ENCODE assay signal across 8 mouse cellular contexts in genomic region chr7:19303770-19304169, GRCm38 (mm10). TPM values are rescaled to one million over a fixed set of nuclear protein-coding genes. Genes with fewer than 3 reads are reported as not detected.
A peak's percentile ranks its signal among the peaks of the same experiment; 100 is the strongest.
DNase-seq lines count a peak whose midpoint lies in the region; ATAC-seq lines count a peak whose summit lies in the region.

No protein-coding gene starts in this region.

- H3K9me3 ChIP-seq in forebrain, embryonic 15.5 days = no peaks in the 10 kb centered on the region

- peak overlapping the region; percentile 41 for H3K4me2 ChIP-seq in forebrain, embryonic 15.5 days (replicated peaks)

- no peaks in the 10 kb centered on the region for H3K36me3 ChIP-seq in forebrain, embryonic 15.5 days

- no peak overlapping the region for H3K27ac ChIP-seq in forebrain, embryonic 15.5 days (replicated peaks)

- WGBS in forebrain, embryonic 15.5 days = 0% methylated on average over 16 of the region's 16 CpGs

- 0 out of 2 replicates have a peak overlapping the region, but pooled peaks have one; percentile 10 for H3K9ac ChIP-seq in forebrain, embryonic 15.5 days (replicated peaks)

- H3K4me3 ChIP-seq in forebrain, embryonic 15.5 days = peak overlapping the region; percentile 25

- H3K27me3 ChIP-seq in forebrain, embryonic 15.5 days = peaks cover 53% of the 10 kb centered on the region

- ATAC-seq in forebrain, embryonic 15.5 days (replicated peaks) = no peak
- ATAC-seq in hematopoietic stem cell, adult 5-6 weeks (replicated peaks in 1 of 2; ENCODE audit: insufficient read depth in 1 of 2, low FRiP score in 2 of 2, low TSS enrichment in 1 of 2, low read depth in 1 of 2, poor library complexity in 2 of 2, severe bottlenecking in 2 of 2) = peak; percentile 1 to 6; a peak in 1 of 4 replicates
- no peak for ATAC-seq in erythroid progenitor cell, adult 5-6 weeks (replicated peaks; ENCODE audit: low FRiP score, poor library complexity, severe bottlenecking)

- peaks cover 44% of the 10 kb centered on the region for H3K4me1 ChIP-seq in forebrain, embryonic 15.5 days

- peak; percentile 78 for DNase-seq in ES-CJ7 (ENCODE audit: low read depth, low spot score)
- DNase-seq in brain, adult 2 months (ENCODE audit: low read depth, low spot score) = peak; percentile 73
- DNase-seq in layer of hippocampus, postnatal 25 days (ENCODE audit: extremely low spot score in 1 of 2, low spot score in 1 of 2) = peak; percentile 74 to 83
- DNase-seq in lung, postnatal 4 days = peak; percentile 74 to 86
- DNase-seq in right cerebral cortex, adult 2 months (ENCODE audit: low spot score in 2 of 2) = peak; percentile 69 to 76

RNA-seq across cellular contexts. Expression of gene Fosb, which starts 6.1 kb away (rescaled TPM):
- 0.11 TPM in 2 replicates for polyA plus RNA-seq in forebrain, embryonic 15.5 days (2015; fragmentation: Nextera tagmentation; extraction: Ambion mirVana)
- total RNA-seq in hematopoietic stem cell, adult 5-6 weeks (2017) = 190 and 280 TPM in 2 replicates
- 1 to 10 TPM; 5.2 to 9.8 TPM for total RNA-seq in layer of hippocampus, postnatal 25 days (2021)
- 6.3 and 7.9 TPM in 2 replicates for total RNA-seq in erythroid progenitor cell, adult 5-6 weeks (2015; ENCODE audit: low replicate concordance)
- total RNA-seq in erythroid progenitor cell, adult 5-6 weeks (2017; ENCODE audit: low replicate concordance) = 1.3 and 3.3 TPM in 2 replicates

RNA-seq across cellular contexts. Expression of gene Rtn2, which starts 21.3 kb away (rescaled TPM):
- 123 and 127 TPM in 2 replicates for polyA plus RNA-seq in forebrain, embryonic 15.5 days (2015; fragmentation: Nextera tagmentation; extraction: Ambion mirVana)
- not detected in 2 replicates for total RNA-seq in hematopoietic stem cell, adult 5-6 weeks (2017)
- total RNA-seq in layer of hippocampus, postnatal 25 days (2021) = 10 to 100 TPM; 85.9 to 96.3 TPM
- total RNA-seq in erythroid progenitor cell, adult 5-6 weeks (2015; ENCODE audit: low replicate concordance) = 4.0 TPM in 1 of 2 replicates, not detected in the other
- total RNA-seq in erythroid progenitor cell, adult 5-6 weeks (2017; ENCODE audit: low replicate concordance) = not detected in 2 replicates

RNA-seq across cellular contexts. Expression of gene Ppm1n, which starts 23.9 kb away (rescaled TPM):
- polyA plus RNA-seq in forebrain, embryonic 15.5 days (2015; fragmentation: Nextera tagmentation; extraction: Ambion mirVana) = 0.19 and 0.31 TPM in 2 replicates
- total RNA-seq in hematopoietic stem cell, adult 5-6 weeks (2017) = 0.25 TPM in 1 of 2 replicates, not detected in the other
- not detected for total RNA-seq in layer of hippocampus, postnatal 25 days (2021)
- not detected in 2 replicates for total RNA-seq in erythroid progenitor cell, adult 5-6 weeks (2015; ENCODE audit: low replicate concordance)
- total RNA-seq in erythroid progenitor cell, adult 5-6 weeks (2017; ENCODE audit: low replicate concordance) = not detected in 2 replicates

RNA-seq across cellular contexts. Expression of gene Vasp, which starts 32.2 kb away (rescaled TPM):
- 37.6 and 39.5 TPM in 2 replicates for polyA plus RNA-seq in forebrain, embryonic 15.5 days (2015; fragmentation: Nextera tagmentation; extraction: Ambion mirVana)
- 99.8 and 117 TPM in 2 replicates for total RNA-seq in hematopoietic stem cell, adult 5-6 weeks (2017)
- 10 to 100 TPM; 15.2 to 16.3 TPM for total RNA-seq in layer of hippocampus, postnatal 25 days (2021)
- 34.0 and 58.7 TPM in 2 replicates for total RNA-seq in erythroid progenitor cell, adult 5-6 weeks (2015; ENCODE audit: low replicate concordance)
- 17.9 and 26.7 TPM in 2 replicates for total RNA-seq in erythroid progenitor cell, adult 5-6 weeks (2017; ENCODE audit: low replicate concordance)

RNA-seq across cellular contexts. Expression of gene Ercc1, which starts 40.8 kb away (rescaled TPM):
- 94.6 and 95.4 TPM in 2 replicates for polyA plus RNA-seq in forebrain, embryonic 15.5 days (2015; fragmentation: Nextera tagmentation; extraction: Ambion mirVana)
- 20.0 and 28.0 TPM in 2 replicates for total RNA-seq in hematopoietic stem cell, adult 5-6 weeks (2017)
- total RNA-seq in layer of hippocampus, postnatal 25 days (2021) = 10 to 100 TPM; 37.8 to 39.1 TPM
- total RNA-seq in erythroid progenitor cell, adult 5-6 weeks (2015; ENCODE audit: low replicate concordance) = 3.6 and 12.6 TPM in 2 replicates
- total RNA-seq in erythroid progenitor cell, adult 5-6 weeks (2017; ENCODE audit: low replicate concordance) = 1.2 and 1.8 TPM in 2 replicates

Comparison
In these comparisons a context has a peak if more than half of its experiments do, and no peak if none do; other contexts are left out.
1. ATAC-seq: peak in hematopoietic stem cell, adult 5-6 weeks (2 of 2); none in forebrain, embryonic 15.5 days (single experiment) and erythroid progenitor cell, adult 5-6 weeks (single experiment).
2. RNA of gene Fosb, which starts 6.1 kb away (total RNA-seq): 190 to 280 TPM in hematopoietic stem cell, adult 5-6 weeks; 5.2 to 9.8 TPM in layer of hippocampus, postnatal 25 days and 1.3 to 7.9 TPM in erythroid progenitor cell, adult 5-6 weeks; every median in the first group is over 10 times any median in the second.
3. RNA of gene Rtn2, which starts 21.3 kb away (total RNA-seq): 85.9 to 96.3 TPM in layer of hippocampus, postnatal 25 days; not detected in hematopoietic stem cell, adult 5-6 weeks and 4.0 TPM in erythroid progenitor cell, adult 5-6 weeks; every median in the first group is over 10 times any median in the second.
4. Peak in every context shown above with its lines, with median percentiles within 50 percentile points of each other: DNase-seq.